Mouse (Mus musculus): ENCODE results near the gene Cypt15.
"Not testable (repeated sequence)": the region's sequence is repeated elsewhere in the genome, so short reads cannot be mapped to it uniquely, and the experiment has no call there.

Gene Cypt15

GRCm38 (mm10) chrX:39345967-39346366 lies at the start of gene Cypt15:
Gene Cypt15, plus strand, starts transcription at chrX:39346267.
- DNase-seq = not testable (repeated sequence)

GRCm38 (mm10) chrX:39370932-39371331 lies 24.9 kb downstream of the Cypt15 start:
- DNase-seq = no peak

DNA sequence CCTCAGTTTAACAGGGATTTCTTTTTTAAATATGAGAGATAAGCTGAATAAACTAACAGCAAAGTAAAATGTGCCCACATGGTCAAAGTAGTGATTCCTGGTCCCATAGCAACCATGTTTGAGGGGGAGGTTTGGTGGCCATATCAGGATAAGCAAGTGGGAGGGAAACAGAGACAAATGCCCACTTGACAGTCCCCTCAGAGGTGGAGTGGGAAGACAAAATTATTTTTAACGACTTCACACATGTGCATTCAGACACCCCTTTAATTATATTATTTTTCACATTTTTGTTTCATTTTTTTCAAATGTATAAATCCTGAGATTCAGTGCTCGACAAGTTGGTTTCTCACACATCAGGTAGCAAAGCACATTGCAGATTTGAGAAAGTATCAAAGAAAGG lies 32.8 kb downstream of the Cypt15 start:
- no peak for DNase-seq

DNA sequence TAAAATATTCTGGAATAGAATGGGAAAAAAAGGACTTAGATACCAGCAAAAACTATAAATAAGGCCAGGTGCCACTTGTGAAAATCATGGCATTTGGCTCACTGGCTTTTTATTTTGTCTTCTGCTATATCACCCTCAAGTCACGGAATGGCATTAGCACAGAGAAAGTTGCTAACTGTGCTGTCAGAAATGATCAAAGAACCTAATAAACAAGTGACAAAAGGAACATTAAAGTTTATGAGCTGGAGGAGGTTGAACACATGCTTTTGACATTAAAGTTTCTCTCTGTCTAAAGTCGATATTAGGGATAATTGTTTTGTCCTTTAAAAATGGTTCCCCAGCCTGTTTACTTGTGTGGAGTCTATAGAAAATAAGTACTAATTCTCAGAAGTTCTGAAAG lies 37.7 kb downstream of the Cypt15 start:
- no peak for DNase-seq

All from cerebellum, adult 11-12 months (tissue).